Mouse (Mus musculus): ENCODE measurements around the gene 2610021A01Rik.
"Not testable (repeated sequence)": the region's sequence is repeated elsewhere in the genome, so short reads cannot be mapped to it uniquely, and the experiment has no call there.

2610021A01Rik gene

GRCm38 (mm10) chr7:41599034-41599813, at the start of gene 2610021A01Rik:
Gene 2610021A01Rik, plus strand, starts transcription at chr7:41599230.
- DNase-seq (ENCODE audit: low spot score in 2 of 2), result peak; percentile 81 to 87

GRCm38 (mm10) chr7:41560681-41561080, 38.3 kb upstream of the 2610021A01Rik start:
- DNase-seq (ENCODE audit: low spot score in 2 of 2), result no peak

- DNase-seq (ENCODE audit: low spot score in 2 of 2), result not testable (repeated sequence)
These were observed 25.5 kb upstream of the 2610021A01Rik start, which contains the start of gene Gm6871 for GRCm38 (mm10) chr7:41573562-41573961. Gene Gm6871, minus strand, starts transcription at chr7:41573662.

- no peak for DNase-seq (ENCODE audit: low spot score in 2 of 2)
These were observed 21.1 kb upstream of the 2610021A01Rik start for GRCm38 (mm10) chr7:41577956-41578355.

GRCm38 (mm10) chr7:41582028-41582427, 17.0 kb upstream of the 2610021A01Rik start:
- no peak for DNase-seq (ENCODE audit: low spot score in 2 of 2)

GRCm38 (mm10) chr7:41587831-41588230, 11.2 kb upstream of the 2610021A01Rik start:
- DNase-seq (ENCODE audit: low spot score in 2 of 2), result not testable (repeated sequence)

- no peak for DNase-seq (ENCODE audit: low spot score in 2 of 2)
These were observed 415 bp upstream of the 2610021A01Rik start for GRCm38 (mm10) chr7:41598615-41599014.

- no peak for DNase-seq (ENCODE audit: low spot score in 2 of 2)
These were observed 1.0 kb downstream of the 2610021A01Rik start for GRCm38 (mm10) chr7:41599932-41600548.

- DNase-seq (ENCODE audit: low spot score in 2 of 2), result no peak
These were observed 12.6 kb downstream of the 2610021A01Rik start for GRCm38 (mm10) chr7:41611654-41612053.

- not testable (repeated sequence) for DNase-seq (ENCODE audit: low spot score in 2 of 2)
These were observed 17.2 kb downstream of the 2610021A01Rik start for GRCm38 (mm10) chr7:41616241-41616640.

GRCm38 (mm10) chr7:41632409-41633220, 33.6 kb downstream of the 2610021A01Rik start, which contains the start of gene Zfp788:
Gene Zfp788, plus strand, starts transcription at chr7:41633203.
- peak; percentile 91 to 92 for DNase-seq (ENCODE audit: low spot score in 2 of 2)

- DNase-seq (ENCODE audit: low spot score in 2 of 2), result peak; percentile 86
These were observed 34.4 kb downstream of the 2610021A01Rik start for GRCm38 (mm10) chr7:41633221-41633984.

GRCm38 (mm10) chr7:41674326-41674725, 75.3 kb downstream of the 2610021A01Rik start:
- DNase-seq (ENCODE audit: low spot score in 2 of 2), result not testable (repeated sequence)
